Mouse (Mus musculus) kidney, embryonic 15.5 days (tissue): Measurements from ENCODE around the gene Nrxn2. TPM values are rescaled to one million over a fixed set of nuclear protein-coding genes. Genes with fewer than 3 reads are reported as not detected.
A peak's percentile ranks its signal among the peaks of the same experiment; 100 is the strongest.

Experiments used
- ATAC-seq: fragments of 200-750 bp; cut with Nextera tagmentation; replicated peaks from 2 replicates; pipeline ENCODE4 v1.8.0; 2017; ENCODE audit warnings: moderate TSS enrichment; ENCODE audit not compliant: low FRiP score
- H3K27ac ChIP-seq: fragments of 300-500 bp; sonication (generic); 2 replicates; pipeline ENCODE4 v1.5.1; 2015; ENCODE audit warnings: mild to moderate bottlenecking, inconsistent platforms
- H3K27me3 ChIP-seq: fragments of 300-500 bp; sonication (generic); 2 replicates; pipeline ENCODE4 v1.6.1; 2015; ENCODE audit warnings: inconsistent platforms
- H3K36me3 ChIP-seq: fragments of 300-500 bp; sonication (generic); 2 replicates; pipeline ENCODE4 v1.6.1; 2015; ENCODE audit warnings: inconsistent platforms
- H3K4me1 ChIP-seq: fragments of 300-500 bp; sonication (generic); 2 replicates; pipeline ENCODE4 v1.6.1; 2015; ENCODE audit warnings: inconsistent platforms
- H3K4me2 ChIP-seq: fragments of 300-500 bp; sonication (generic); 2 replicates; pipeline ENCODE4 v1.6.1; 2015; ENCODE audit warnings: moderate library complexity, mild to moderate bottlenecking, inconsistent platforms
- H3K4me3 ChIP-seq: fragments of 300-500 bp; sonication (generic); replicated peaks from 2 replicates; pipeline ENCODE4 v1.5.1; 2015; ENCODE audit warnings: mild to moderate bottlenecking, inconsistent platforms
- H3K9ac ChIP-seq: fragments of 300-500 bp; sonication (generic); 2 replicates; pipeline ENCODE4 v1.6.1; 2015; ENCODE audit warnings: mild to moderate bottlenecking, inconsistent platforms
- H3K9me3 ChIP-seq: fragments of 300-500 bp; sonication (generic); replicated peaks from 2 replicates; pipeline ENCODE4 v1.6.1; 2016; ENCODE audit warnings: inconsistent platforms
- whole genome bisulfite sequencing: fragments of 180-500 bp; shearing (Covaris S2); methylation state at CpG from one replicate; pipeline ENCODE4 v1.1.7; 2015; ENCODE audit warnings: mixed read lengths; 5-methylcytosine and 5-hydroxymethylcytosine counted together
- polyA plus RNA-seq: library from polyadenylated mRNA; unstranded; fragments of >200 nt; fragmentation: Nextera tagmentation; extraction: Ambion mirVana; gene quantifications from 2 replicates; pipeline ENCODE4 v1.2.1, GENCODE M21; 2015

Gene Nrxn2
- polyA plus RNA-seq, 1 experiment from 2014 or later: 6.3 TPM

DNA sequence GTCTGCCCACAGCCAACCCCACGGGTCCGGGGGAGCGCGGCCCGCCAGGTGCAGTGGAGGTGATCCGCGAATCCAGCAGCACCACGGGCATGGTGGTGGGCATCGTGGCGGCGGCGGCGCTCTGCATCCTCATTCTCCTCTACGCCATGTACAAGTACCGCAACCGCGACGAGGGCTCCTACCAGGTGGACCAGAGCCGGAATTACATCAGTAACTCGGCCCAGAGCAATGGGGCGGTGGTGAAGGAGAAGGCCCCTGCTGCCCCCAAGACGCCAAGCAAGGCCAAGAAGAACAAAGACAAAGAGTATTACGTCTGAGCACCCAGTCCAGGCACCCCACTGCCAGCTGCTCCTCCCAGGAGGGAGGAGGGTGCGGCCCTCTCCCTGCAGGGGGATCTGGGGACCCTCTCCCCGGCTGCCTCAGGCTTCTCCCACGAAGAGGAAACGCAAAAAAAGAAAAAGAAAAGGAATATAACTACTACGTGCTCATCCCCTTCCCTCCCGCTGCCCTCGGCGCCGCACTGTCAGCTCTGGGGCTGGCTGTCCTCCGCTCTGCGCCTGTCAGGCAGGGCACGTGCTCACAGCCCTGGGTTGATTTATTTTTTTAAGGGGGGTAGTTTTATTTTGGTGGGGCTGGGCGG, 113.4 kb downstream of the Nrxn2 start:
- 0 out of 2 replicates have a peak, but pooled peaks have one; percentile 31 for ATAC-seq
- Histone ChIP-seq H3K36me3 (no peaks in the 10 kb centered on the region), H3K27ac (peak overlapping the region; percentile 73), H3K4me3 (peak overlapping the region; percentile 52), H3K4me1 (peaks cover 62% of the 10 kb centered on the region), H3K27me3 (peaks cover 40% of the 10 kb centered on the region), H3K4me2 (peak overlapping the region; percentile 94), H3K9me3 (no peaks in the 10 kb centered on the region), H3K9ac (peak overlapping the region; percentile 59)
- WGBS: under 1% methylated on average over 34 of the region's 36 CpGs

DNA sequence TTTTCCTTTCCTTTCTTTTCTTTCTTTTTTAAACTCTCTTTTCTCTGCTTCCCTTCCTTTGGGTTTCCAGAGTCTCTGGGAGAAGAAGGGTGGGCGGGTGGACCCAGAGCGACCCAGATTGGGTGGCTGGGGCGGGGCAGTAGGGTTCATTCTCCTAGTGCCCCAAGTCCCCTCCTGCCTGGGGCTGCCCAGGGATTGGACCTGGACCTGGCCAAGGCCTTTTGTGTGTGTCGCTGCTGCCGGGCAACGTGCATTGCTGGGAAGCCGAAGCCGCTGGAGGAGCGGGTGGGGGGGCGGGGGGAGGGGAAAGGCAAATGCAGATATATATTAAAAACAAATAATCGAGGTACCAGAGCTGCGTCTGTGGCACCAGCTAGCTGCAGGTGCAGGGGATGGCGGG, 114.1 kb downstream of the Nrxn2 start:
- Histone ChIP-seq H3K27ac (peak overlapping the region; percentile 73), H3K4me3 (peak overlapping the region; percentile 52), H3K9me3 (no peaks in the 10 kb centered on the region), H3K9ac (0 out of 2 replicates have a peak overlapping the region, but pooled peaks have one; percentile 59), H3K4me2 (peak overlapping the region; percentile 94), H3K4me1 (peaks cover 58% of the 10 kb centered on the region), H3K27me3 (peaks cover 40% of the 10 kb centered on the region), H3K36me3 (no peaks in the 10 kb centered on the region)
- WGBS: 5% methylated on average over 13 of the region's 13 CpGs
- ATAC-seq: no peak

DNA sequence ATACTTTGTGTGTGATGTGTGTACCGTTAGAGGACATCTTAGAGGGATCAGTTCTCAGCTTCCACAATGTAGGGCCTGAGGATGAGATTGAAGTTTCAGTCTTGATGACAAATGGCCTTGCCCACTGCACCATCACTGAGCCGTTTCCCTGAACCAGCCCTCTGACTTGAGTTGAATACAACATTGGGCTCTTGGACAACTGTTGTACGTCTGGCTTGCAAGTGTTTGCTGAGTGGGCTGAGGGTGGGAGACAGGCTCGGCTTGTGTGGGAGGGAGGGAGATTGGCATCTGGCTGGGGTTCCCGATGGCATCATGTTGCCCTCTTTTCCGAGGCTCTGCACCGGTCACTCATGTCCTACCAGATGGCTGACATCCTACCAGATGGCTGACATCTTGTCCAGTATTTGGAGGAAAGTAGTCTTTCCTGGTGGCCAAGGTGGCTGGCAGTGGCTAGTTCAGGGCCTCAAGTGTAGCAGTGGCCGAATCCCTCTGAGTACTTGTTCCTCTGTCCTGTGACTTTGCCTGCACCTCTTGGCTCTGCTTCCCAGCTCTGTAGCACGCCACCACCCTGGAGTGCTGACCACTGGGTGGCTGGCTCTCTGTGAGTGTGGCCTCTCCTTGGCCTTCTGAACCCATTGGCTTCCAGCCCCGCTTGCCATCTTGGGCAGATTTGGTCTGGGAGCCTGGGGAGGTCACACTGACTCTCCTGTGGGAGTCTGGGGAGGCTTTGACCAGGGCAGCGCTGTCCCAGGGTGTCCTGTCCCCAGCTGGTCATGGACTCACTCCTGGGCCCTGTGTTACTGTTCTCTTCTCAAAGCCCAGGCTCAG, 115.0 kb downstream of the Nrxn2 start:
- H3K4me1 ChIP-seq: peaks cover 50% of the 10 kb centered on the region
- no peaks in the 10 kb centered on the region for H3K36me3 ChIP-seq
- no peaks in the 10 kb centered on the region for H3K9me3 ChIP-seq
- 0 out of 2 replicates have a peak overlapping the region, but pooled peaks have one; percentile 9 for H3K27ac ChIP-seq
- no peak for ATAC-seq
- H3K4me2 ChIP-seq: peak overlapping the region; percentile 94
- peaks cover 43% of the 10 kb centered on the region for H3K27me3 ChIP-seq
- 49% methylated on average over 11 of the region's 11 CpGs for WGBS
- H3K4me3 ChIP-seq: no peak overlapping the region
- no peak overlapping the region for H3K9ac ChIP-seq

DNA sequence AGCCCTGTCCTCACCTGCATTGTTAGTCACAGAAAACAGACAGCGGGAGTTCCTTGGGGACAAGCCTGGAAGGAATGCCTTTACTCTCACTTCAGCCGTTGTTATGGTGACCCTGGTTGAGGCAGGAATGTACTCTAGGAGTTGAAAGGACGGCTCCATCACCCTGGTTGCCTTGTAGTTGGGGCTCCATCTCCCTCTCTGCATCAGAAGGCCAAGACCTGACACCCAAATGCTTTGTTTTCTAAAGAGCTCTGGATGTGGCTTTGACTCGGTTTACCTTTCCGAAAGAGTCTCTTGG, 115.5 kb downstream of the Nrxn2 start:
- H3K27me3 ChIP-seq: peaks cover 43% of the 10 kb centered on the region
- no peak overlapping the region for H3K9ac ChIP-seq
- H3K9me3 ChIP-seq: no peaks in the 10 kb centered on the region
- H3K4me3 ChIP-seq: no peak overlapping the region
- ATAC-seq: no peak
- 64% methylated on average over 5 of the region's 5 CpGs for WGBS
- H3K27ac ChIP-seq: 0 out of 2 replicates have a peak overlapping the region, but pooled peaks have one; percentile 9
- H3K4me2 ChIP-seq: no peak overlapping the region
- H3K36me3 ChIP-seq: no peaks in the 10 kb centered on the region
- peaks cover 45% of the 10 kb centered on the region for H3K4me1 ChIP-seq

DNA sequence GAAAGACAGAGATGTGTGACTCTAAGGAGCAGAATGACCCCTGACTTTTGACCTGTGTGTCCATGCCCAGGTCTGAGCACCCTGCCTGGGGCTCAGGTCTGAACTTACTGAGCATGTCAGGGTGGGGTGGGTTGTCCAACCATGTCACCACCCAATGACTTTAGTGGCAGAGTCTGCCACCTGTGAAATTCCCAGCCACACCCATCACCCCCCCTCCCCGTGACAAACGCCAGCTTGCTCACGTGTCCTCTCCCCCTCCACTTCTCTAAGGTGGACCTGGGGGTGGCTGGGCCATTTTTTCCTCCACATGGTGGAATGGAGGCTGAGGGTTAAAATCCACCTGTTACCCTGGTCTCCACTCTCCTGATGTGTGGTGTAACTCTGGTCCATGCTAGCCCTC, 117.7 kb downstream of the Nrxn2 start:
- H3K36me3 ChIP-seq: no peaks in the 10 kb centered on the region
- peaks cover 37% of the 10 kb centered on the region for H3K27me3 ChIP-seq
- peaks cover 28% of the 10 kb centered on the region for H3K4me1 ChIP-seq
- H3K4me2 ChIP-seq: no peak overlapping the region
- 72% methylated on average over 3 of the region's 3 CpGs for WGBS
- no peaks in the 10 kb centered on the region for H3K9me3 ChIP-seq
- H3K4me3 ChIP-seq: no peak overlapping the region
- H3K9ac ChIP-seq: no peak overlapping the region
- H3K27ac ChIP-seq: no peak overlapping the region
- ATAC-seq: no peak

DNA sequence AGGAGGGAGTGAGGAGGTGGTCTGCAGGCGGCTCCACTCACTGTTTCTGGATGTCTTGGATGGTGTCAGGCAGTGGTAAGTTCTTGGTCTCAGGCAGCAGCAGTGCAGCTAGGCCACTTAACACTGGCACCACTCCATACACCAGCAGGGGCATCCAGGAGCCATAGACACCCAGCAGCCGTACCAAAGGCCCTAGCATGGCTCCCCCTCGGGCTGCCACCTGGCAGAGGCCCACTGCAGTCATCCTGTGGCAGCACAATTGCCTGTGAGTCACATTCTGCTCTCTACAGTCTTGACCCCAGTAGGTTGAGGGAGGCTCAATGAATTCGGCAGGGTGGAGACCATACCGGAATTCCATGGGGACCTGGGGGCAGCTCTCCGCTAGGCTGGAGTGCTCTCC, 118.2 kb downstream of the Nrxn2 start:
- H3K9me3 ChIP-seq: no peaks in the 10 kb centered on the region
- H3K4me2 ChIP-seq: no peak overlapping the region
- no peaks in the 10 kb centered on the region for H3K36me3 ChIP-seq
- ATAC-seq: no peak
- WGBS: 75% methylated on average over 6 of the region's 6 CpGs
- H3K9ac ChIP-seq: no peak overlapping the region
- no peak overlapping the region for H3K4me3 ChIP-seq
- H3K27ac ChIP-seq: no peak overlapping the region
- H3K27me3 ChIP-seq: peaks cover 32% of the 10 kb centered on the region
- peaks cover 23% of the 10 kb centered on the region for H3K4me1 ChIP-seq

DNA sequence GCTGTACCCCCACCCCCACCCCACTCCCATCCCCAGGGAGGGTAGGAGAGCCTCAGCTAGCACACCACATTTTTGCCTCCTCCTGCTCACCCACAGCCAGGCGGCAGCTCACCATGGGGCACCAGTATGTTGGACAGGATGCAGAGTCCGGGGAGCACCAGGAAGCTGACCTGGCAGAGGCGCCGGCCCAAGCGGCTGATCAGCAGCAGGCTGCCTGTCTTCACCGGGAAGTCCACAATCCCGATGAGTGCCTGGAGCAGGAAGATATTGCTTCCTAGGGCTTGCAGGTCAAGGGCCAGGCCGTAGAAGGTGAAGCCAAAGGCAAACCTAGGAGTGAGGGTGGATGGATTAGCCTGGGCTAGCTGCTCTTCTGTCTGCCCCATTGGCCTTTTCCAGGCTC, 119.0 kb downstream of the Nrxn2 start:
- Histone ChIP-seq H3K27ac (no peak overlapping the region), H3K4me1 (peaks cover 15% of the 10 kb centered on the region), H3K36me3 (no peaks in the 10 kb centered on the region), H3K9me3 (no peaks in the 10 kb centered on the region), H3K4me3 (no peak overlapping the region), H3K9ac (no peak overlapping the region), H3K27me3 (peaks cover 24% of the 10 kb centered on the region), H3K4me2 (no peak overlapping the region)
- ATAC-seq: no peak
- WGBS: 70% methylated on average over 8 of the region's 8 CpGs

DNA sequence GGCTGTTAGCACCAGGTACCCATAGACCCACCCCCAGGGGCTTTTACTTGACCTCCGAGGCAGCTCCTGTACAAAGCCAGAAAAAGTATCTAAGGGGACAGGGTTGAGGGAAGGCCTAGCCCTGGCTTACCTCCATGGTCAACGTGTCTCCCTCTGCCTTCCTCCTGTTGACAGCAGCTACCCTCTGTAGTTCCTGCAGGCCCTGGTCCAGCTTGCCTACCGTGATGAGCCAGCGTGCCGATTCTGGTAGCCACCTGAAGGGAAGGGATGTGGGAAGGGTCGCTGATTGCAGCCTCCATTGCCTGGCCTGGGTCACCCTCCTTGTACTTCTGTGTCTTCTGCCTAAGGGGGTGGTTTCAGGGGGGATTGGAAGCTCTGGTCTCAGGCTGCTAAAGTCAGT, 120.0 kb downstream of the Nrxn2 start:
- Histone ChIP-seq H3K9ac (no peak overlapping the region), H3K27me3 (peaks cover 14% of the 10 kb centered on the region), H3K9me3 (no peaks in the 10 kb centered on the region), H3K4me2 (no peak overlapping the region), H3K4me3 (no peak overlapping the region), H3K36me3 (no peaks in the 10 kb centered on the region), H3K27ac (no peak overlapping the region), H3K4me1 (peaks cover 6% of the 10 kb centered on the region; the same call in 1 of the 2 replicates)
- WGBS: 90% methylated on average over 6 of the region's 6 CpGs
- ATAC-seq: no peak

DNA sequence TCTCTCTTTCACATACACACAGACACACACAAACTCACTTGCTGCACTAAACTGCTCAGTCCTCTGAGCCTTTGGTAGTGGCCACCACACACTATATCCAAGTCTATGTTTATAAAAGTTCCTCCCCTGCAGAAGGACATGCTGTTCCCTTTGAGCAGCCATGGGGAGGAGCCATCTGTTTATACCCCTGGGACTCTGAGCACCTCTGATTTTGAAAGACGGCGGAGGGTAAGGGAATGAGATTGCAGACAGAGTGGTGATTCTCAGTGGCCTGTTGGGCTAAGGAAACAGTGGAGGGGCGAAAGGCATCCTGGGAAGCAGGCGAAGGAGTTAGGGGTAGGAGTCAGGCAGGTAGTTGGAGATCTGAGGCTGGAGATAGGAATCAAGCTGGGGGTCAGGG, 121.1 kb downstream of the Nrxn2 start:
- no peak for ATAC-seq
- no peaks in the 10 kb centered on the region for H3K36me3 ChIP-seq
- no peak overlapping the region for H3K4me2 ChIP-seq
- H3K27me3 ChIP-seq: peaks cover 3% of the 10 kb centered on the region
- 66% methylated on average over 4 of the region's 4 CpGs for WGBS
- no peak overlapping the region for H3K27ac ChIP-seq
- no peak overlapping the region for H3K9ac ChIP-seq
- no peaks in the 10 kb centered on the region for H3K9me3 ChIP-seq
- no peak overlapping the region for H3K4me3 ChIP-seq
- peaks cover 7% of the 10 kb centered on the region; the same call in 1 of the 2 replicates for H3K4me1 ChIP-seq

DNA sequence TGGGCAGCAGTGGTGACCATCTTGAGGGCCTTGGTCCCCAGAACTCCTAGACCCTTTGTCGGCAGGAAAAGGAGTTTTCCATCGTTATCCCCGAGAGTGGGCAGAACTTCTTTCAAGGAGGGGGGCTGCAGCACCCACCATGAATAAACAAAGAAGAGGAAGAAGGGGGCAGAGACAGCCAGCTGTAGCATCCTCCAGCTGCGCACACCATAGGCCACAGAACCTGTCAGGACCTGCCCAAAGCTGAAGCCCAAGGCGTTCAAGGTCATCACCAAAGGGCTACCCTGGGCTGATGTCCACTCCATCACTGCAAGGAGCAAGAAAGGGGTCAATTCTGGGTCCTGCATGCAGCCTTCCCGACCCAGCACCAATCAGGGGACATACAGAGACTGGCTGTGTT, 121.7 kb downstream of the Nrxn2 start:
- H3K4me2 ChIP-seq: peak overlapping the region; percentile 20; the same call in 1 of the 2 replicates
- H3K4me1 ChIP-seq: peaks cover 7% of the 10 kb centered on the region; the same call in 1 of the 2 replicates
- H3K27me3 ChIP-seq: peaks cover 3% of the 10 kb centered on the region
- no peak overlapping the region for H3K27ac ChIP-seq
- H3K9me3 ChIP-seq: no peaks in the 10 kb centered on the region
- H3K36me3 ChIP-seq: no peaks in the 10 kb centered on the region
- no peak for ATAC-seq
- 68% methylated on average over 6 of the region's 6 CpGs for WGBS
- H3K4me3 ChIP-seq: no peak overlapping the region
- no peak overlapping the region for H3K9ac ChIP-seq

DNA sequence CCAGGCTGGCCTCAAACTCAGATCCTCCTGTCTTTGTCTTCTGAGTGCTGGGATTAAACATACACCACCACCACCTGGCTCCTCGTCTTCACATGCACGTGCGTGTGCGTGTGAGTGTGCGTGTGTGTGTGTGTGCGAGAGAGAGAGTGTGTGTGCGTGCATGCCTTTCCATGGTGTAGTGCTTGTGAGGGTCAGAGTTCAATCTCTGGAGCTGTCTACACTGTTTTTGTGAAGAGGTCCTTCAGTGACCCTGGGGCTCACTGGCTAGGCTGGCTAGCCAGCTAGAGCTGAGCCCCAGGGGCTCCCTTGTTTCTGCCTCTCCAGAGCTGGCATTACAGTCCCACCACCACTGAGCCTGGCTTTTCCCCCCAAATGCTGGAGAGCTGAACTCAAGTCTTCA, 123.0 kb downstream of the Nrxn2 start:
- ATAC-seq: no peak
- H3K27ac ChIP-seq: no peak overlapping the region
- H3K4me3 ChIP-seq: 0 out of 2 replicates have a peak overlapping the region, but pooled peaks have one; percentile 1
- no peaks in the 10 kb centered on the region for H3K36me3 ChIP-seq
- peaks cover 7% of the 10 kb centered on the region; the same call in 1 of the 2 replicates for H3K4me1 ChIP-seq
- peak overlapping the region; percentile 33 for H3K4me2 ChIP-seq
- H3K9ac ChIP-seq: no peak overlapping the region
- H3K27me3 ChIP-seq: peaks cover 3% of the 10 kb centered on the region; the same call in 1 of the 2 replicates
- WGBS: 83% methylated on average over 7 of the region's 7 CpGs
- H3K9me3 ChIP-seq: no peaks in the 10 kb centered on the region

DNA sequence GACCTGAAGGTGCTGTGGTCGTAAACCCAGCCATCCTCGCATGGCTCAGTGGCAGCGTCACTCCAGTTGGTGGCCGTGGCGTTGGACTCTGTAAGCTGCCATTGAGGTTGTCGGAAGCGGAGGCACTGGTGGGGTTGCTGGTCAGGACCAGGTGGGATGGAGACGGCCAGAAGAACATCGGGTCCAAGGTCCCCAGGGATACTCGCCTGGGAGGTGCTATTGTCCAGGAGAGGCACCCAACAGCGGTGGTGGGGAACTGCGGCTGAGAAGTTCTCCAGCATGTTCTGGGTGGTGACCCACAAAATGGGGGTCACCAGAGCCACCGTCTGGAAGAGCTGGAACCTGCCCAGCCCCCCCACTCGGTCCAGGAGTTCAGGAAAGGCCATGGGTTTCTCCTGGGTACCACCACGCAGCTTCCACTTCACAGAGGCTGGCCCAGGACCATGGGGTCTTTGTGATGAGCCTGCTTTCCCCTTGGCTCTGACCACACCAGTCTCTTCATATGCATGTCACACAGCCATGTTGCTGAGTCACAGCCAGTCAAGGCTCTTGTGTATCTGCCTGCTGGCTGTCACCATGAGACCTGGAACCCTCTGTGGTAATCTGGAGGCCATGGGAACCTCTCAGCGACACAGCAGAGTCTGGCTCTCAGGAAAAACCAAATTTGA, 124.0 kb downstream of the Nrxn2 start, which contains the start of gene Slc22a12:
TSS of gene Slc22a12 (minus strand) at position 666 of the 668 bp plus-strand sequence.
- no peaks in the 10 kb centered on the region for H3K36me3 ChIP-seq
- no peak within 1 kb of the TSS for H3K9ac ChIP-seq
- H3K27me3 ChIP-seq: peaks cover 3% of the 10 kb centered on the region; the same call in 1 of the 2 replicates
- H3K4me3 ChIP-seq: 0 out of 2 replicates have a peak within 1 kb of the TSS, but pooled peaks have one; percentile 14
- H3K9me3 ChIP-seq: no peaks in the 10 kb centered on the region
- ATAC-seq: 0 out of 2 replicates have a peak, but pooled peaks have one; percentile 11
- H3K4me1 ChIP-seq: peaks cover 7% of the 10 kb centered on the region; the same call in 1 of the 2 replicates
- peak within 1 kb of the TSS; percentile 20 for H3K4me2 ChIP-seq
- 71% methylated on average over 16 of the region's 16 CpGs for WGBS
- H3K27ac ChIP-seq: peak within 1 kb of the TSS; percentile 75
